Mouse (Mus musculus) forebrain, embryonic 12.5 days (tissue): Measurements from ENCODE around the gene Mef2d. TPM values are rescaled to one million over a fixed set of nuclear protein-coding genes. Genes with fewer than 3 reads are reported as not detected.

Experiments
- ATAC-seq: fragments of 200-750 bp; cut with Nextera tagmentation; 2 replicates; pipeline ENCODE4 v1.8.0; 2017; ENCODE audit warnings: moderate TSS enrichment; ENCODE audit not compliant: low FRiP score
- H3K27ac ChIP-seq: fragments of 300-500 bp; sonication (generic); 2 replicates; pipeline ENCODE4 v1.5.1; 2016; ENCODE audit warnings: mild to moderate bottlenecking
- H3K27me3 ChIP-seq: fragments of 300-500 bp; sonication (generic); 2 replicates; pipeline ENCODE4 v1.6.1; 2016; ENCODE audit warnings: mild to moderate bottlenecking
- H3K36me3 ChIP-seq: fragments of 300-500 bp; sonication (generic); replicated peaks from 2 replicates; pipeline ENCODE4 v1.6.1; 2016; ENCODE audit warnings: mild to moderate bottlenecking
- H3K4me1 ChIP-seq: fragments of 300-500 bp; sonication (generic); 2 replicates; pipeline ENCODE4 v1.6.1; 2016
- H3K4me2 ChIP-seq: fragments of 300-500 bp; sonication (generic); 2 replicates; pipeline ENCODE4 v1.6.1; 2016; ENCODE audit warnings: mild to moderate bottlenecking, moderate library complexity
- H3K4me3 ChIP-seq: fragments of 300-500 bp; sonication (generic); replicated peaks from 2 replicates; pipeline ENCODE4 v1.5.1; 2016; ENCODE audit warnings: mild to moderate bottlenecking
- H3K9ac ChIP-seq: fragments of 300-500 bp; sonication (generic); 2 replicates; pipeline ENCODE4 v1.6.1; 2016; ENCODE audit warnings: mild to moderate bottlenecking
- H3K9me3 ChIP-seq: fragments of 300-500 bp; sonication (generic); 2 replicates; pipeline ENCODE4 v1.6.1; 2016
- WGBS: fragments of 180-500 bp; shearing (Covaris S2); methylation state at CpG from one replicate; pipeline ENCODE4 v1.1.7; 2016; 5-methylcytosine and 5-hydroxymethylcytosine counted together
- polyA plus RNA-seq: library from polyadenylated mRNA; unstranded; fragments of >200 nt; fragmentation: Nextera tagmentation; extraction: Ambion mirVana; gene quantifications from 2 replicates; pipeline ENCODE4 v1.2.1, GENCODE M21; 2016

Gene Mef2d
- polyA plus RNA-seq, 1 experiment from 2014 or later: 17.7 TPM

DNA sequence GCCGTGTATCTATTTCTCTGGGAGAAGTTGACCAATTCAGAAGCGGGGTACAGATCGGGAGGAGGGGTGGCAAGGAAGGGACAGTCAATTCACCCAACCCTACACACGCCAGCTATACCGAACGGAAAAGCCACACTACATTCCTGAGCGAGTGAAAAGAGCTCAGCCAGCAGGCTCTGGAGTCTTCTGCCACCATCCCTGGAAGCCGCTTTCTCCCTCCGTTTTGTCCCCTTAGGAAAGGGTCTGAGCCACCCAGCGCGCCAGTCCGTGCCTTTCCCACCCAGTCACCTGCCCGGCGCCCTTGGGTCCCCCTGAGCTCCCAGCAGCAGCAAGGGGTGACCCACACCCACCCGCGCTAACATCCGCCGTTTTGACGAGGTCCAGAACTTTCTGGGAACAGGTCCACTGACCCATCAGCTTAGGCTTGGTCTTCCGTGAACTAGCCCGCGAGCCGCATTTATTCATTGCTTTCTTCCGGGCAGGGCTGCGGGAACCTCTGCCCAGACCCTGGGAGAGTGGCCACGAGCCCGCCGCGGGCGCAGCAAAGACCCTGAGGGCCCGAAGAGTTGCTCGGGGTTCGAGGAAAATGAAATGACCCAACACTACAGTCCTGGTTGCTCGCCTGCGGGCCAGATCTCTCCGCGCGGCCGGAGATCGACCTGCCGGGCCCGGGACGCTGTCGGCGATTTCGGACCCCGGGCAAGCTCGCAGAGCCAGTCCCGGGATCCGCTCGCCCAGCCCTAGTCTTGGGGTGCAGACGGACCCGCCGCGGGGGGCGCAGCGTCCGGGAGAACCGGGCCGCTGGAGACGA lies 58.2 kb downstream of the Mef2d start:
- Histone ChIP-seq H3K4me2 (peak overlapping the region; percentile 88), H3K9ac (peak overlapping the region; percentile 98), H3K9me3 (no peaks in the 10 kb centered on the region), H3K4me3 (peak overlapping the region; percentile 60), H3K36me3 (no peaks in the 10 kb centered on the region), H3K4me1 (peaks cover 86% of the 10 kb centered on the region), H3K27ac (peak overlapping the region; percentile 99), H3K27me3 (peaks cover 48% of the 10 kb centered on the region)
- 1% methylated on average over 61 of the region's 61 CpGs for WGBS
- no peak for ATAC-seq

DNA sequence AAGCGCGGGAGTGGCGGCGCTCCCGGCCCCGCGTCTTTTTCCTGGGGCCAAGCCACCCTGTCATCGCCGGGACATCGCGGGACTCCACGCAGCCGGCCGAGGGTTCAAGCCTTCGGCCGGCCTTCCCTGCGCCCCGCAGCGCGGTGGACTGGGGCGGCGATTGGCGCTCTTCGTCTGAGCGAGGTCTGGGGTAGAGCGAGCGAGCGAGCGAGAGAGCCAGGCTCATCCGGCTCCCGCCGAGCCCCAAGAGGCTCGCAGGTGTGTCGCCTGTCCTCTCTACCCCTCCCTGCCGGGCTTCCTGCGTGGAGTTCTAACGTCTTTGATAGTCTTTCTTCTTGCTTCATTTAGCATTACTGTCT lies 58.8 kb downstream of the Mef2d start:
- Histone ChIP-seq H3K9ac (peak overlapping the region; percentile 98), H3K36me3 (no peaks in the 10 kb centered on the region), H3K4me3 (peak overlapping the region; percentile 60), H3K9me3 (no peaks in the 10 kb centered on the region), H3K27ac (peak overlapping the region; percentile 99), H3K27me3 (peaks cover 45% of the 10 kb centered on the region), H3K4me1 (peaks cover 88% of the 10 kb centered on the region), H3K4me2 (peak overlapping the region; percentile 88)
- under 1% methylated on average over 36 of the region's 37 CpGs for WGBS
- ATAC-seq: no peak

DNA sequence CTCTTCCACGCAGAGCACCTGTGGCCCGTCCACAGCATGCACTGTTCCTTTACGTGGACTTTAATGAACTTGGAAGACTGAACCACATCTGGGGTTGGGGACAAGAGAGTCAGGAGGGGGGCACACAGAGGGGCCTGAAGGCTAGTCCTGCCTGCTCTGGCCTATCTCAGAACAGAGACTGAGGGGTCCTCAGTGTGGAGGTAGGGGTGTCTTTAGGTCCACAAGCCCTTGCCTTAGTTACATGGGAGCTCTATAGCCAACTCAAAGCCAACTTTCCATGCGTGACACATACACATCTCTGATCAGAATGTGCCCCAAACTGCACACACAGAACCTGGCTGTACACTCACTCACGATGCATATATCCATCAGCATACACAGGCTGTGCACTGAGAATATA lies 59.5 kb downstream of the Mef2d start:
- peak overlapping the region; percentile 88 for H3K4me2 ChIP-seq
- H3K9me3 ChIP-seq: no peaks in the 10 kb centered on the region
- peaks cover 95% of the 10 kb centered on the region for H3K4me1 ChIP-seq
- WGBS: 10% methylated on average over 5 of the region's 5 CpGs
- H3K36me3 ChIP-seq: no peaks in the 10 kb centered on the region
- peak overlapping the region; percentile 98 for H3K9ac ChIP-seq
- ATAC-seq: no peak
- H3K27me3 ChIP-seq: peaks cover 46% of the 10 kb centered on the region
- H3K27ac ChIP-seq: peak overlapping the region; percentile 99
- peak overlapping the region; percentile 60 for H3K4me3 ChIP-seq

DNA sequence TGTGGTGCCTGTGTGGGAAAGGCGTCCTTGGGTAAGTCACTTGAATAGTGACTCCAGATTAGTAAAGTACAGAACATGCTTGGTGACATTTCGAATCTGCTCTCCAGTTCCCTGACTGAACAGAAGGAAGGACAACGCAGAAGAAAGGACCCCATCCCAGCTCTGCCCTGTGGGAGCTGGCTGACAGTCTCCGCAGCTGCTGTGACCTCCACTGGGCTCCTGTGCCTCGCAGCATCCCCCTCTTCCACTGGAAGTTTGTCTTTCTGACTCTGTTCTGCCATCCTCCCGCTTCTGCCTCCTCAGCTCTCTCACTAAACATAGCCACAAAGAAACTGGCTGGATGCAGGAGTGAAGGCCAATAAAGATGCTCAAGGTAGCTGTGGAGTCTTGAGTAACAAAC lies 60.8 kb downstream of the Mef2d start:
- H3K27ac ChIP-seq: peak overlapping the region; percentile 99
- H3K9me3 ChIP-seq: no peaks in the 10 kb centered on the region
- H3K4me1 ChIP-seq: peaks cover 90% of the 10 kb centered on the region
- H3K36me3 ChIP-seq: no peaks in the 10 kb centered on the region
- WGBS: 3% methylated on average over 6 of the region's 6 CpGs
- H3K27me3 ChIP-seq: peaks cover 42% of the 10 kb centered on the region
- H3K4me3 ChIP-seq: peak overlapping the region; percentile 60
- peak overlapping the region; percentile 98 for H3K9ac ChIP-seq
- H3K4me2 ChIP-seq: peak overlapping the region; percentile 88
- ATAC-seq: no peak

DNA sequence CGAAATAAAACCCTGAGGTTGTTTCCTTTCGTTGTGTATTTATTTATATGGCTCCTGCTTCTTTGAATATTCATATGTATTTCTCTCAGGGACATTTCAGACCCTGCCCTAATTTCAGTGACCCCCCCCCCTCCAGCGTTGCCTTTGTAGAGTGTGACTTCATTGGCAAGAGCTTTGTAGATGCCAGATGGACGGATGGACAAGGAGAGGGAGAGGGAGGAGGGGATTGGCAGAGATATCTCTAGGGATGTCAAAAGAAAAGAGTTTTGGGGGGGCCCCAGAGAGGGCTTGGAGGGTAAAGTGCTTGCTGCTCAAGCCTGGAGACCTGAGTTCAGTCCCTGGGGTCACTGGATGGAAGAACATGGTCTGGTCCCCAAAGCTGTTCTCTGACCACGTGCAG lies 61.3 kb downstream of the Mef2d start:
- peak overlapping the region; percentile 28 for H3K4me3 ChIP-seq
- H3K9ac ChIP-seq: peak overlapping the region; percentile 61
- peaks cover 85% of the 10 kb centered on the region for H3K4me1 ChIP-seq
- no peak for ATAC-seq
- peak overlapping the region; percentile 88 for H3K4me2 ChIP-seq
- H3K27me3 ChIP-seq: peaks cover 46% of the 10 kb centered on the region
- no peaks in the 10 kb centered on the region for H3K9me3 ChIP-seq
- no peaks in the 10 kb centered on the region for H3K36me3 ChIP-seq
- WGBS: 7% methylated on average over 5 of the region's 5 CpGs
- H3K27ac ChIP-seq: peak overlapping the region; percentile 99

DNA sequence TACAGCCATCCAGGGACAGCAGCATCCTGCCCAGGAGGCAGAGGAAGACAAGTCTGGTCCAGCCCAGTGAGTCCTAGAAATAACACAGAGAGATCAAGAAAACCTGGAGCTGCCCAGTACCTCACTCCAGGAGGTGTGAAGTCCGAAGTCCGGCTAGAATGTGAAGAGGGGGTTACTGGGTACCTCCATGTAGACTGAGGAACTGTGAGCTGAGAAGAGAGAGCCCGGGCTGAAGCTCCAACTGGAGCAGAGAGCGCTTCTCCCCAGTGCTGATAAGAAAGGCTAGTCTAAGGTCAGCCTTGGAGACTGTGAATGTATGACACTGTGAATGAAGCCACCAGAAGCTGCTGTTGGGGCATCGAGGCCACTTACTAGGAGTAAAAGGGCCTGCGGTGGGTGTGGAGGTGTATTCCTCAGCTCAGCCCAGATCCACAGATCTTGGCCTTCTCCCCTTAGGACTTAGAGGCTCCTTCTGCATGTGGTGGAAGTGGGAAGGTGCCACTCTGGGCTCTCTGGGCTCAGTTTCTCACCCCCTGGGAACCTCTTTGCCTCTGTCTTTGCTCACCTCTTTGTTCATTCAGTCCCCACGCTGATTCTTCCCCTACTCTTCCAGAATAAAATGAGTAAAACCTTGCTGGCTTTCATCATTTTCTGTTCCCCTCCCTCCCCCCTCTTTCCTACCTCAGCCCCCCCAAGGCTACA lies 62.0 kb downstream of the Mef2d start:
- Histone ChIP-seq H3K27me3 (peaks cover 51% of the 10 kb centered on the region), H3K4me2 (peak overlapping the region; percentile 88), H3K4me1 (peaks cover 82% of the 10 kb centered on the region), H3K27ac (peak overlapping the region; percentile 99), H3K36me3 (no peaks in the 10 kb centered on the region), H3K9me3 (no peaks in the 10 kb centered on the region), H3K4me3 (peak overlapping the region; percentile 28), H3K9ac (peak overlapping the region; percentile 61)
- WGBS: 3% methylated on average over 7 of the region's 7 CpGs
- ATAC-seq: no peak

DNA sequence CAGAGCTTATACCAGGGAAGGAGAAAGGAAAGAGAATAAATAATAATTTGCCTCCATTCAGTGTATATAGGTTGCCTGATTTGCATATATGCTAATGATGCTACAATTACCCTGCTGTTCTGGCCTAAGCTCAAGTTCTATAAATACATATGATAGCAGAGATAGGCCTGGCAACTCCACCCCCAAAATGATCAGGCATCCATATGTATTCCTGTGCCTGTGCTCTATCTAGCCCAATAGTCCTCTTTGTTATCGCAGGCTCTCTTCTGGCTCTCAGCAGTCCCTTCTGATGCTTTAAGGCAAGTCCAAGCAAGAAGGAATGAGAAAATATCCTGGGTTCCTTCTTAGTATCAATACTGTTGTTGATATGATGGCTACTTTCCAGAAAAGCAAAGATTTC lies 62.6 kb downstream of the Mef2d start:
- ATAC-seq: peak; percentile 27; the same call in 1 of the 2 replicates
- H3K27ac ChIP-seq: peak overlapping the region; percentile 99
- 9% methylated on average over 1 of the region's 1 CpGs for WGBS
- peak overlapping the region; percentile 99 for H3K9ac ChIP-seq
- H3K4me1 ChIP-seq: peaks cover 82% of the 10 kb centered on the region
- H3K27me3 ChIP-seq: peaks cover 57% of the 10 kb centered on the region
- peak overlapping the region; percentile 88 for H3K4me2 ChIP-seq
- H3K4me3 ChIP-seq: no peak overlapping the region; the same call in 1 of the 2 replicates
- H3K36me3 ChIP-seq: peaks cover 5% of the 10 kb centered on the region; the same call in 1 of the 2 replicates
- H3K9me3 ChIP-seq: no peaks in the 10 kb centered on the region

DNA sequence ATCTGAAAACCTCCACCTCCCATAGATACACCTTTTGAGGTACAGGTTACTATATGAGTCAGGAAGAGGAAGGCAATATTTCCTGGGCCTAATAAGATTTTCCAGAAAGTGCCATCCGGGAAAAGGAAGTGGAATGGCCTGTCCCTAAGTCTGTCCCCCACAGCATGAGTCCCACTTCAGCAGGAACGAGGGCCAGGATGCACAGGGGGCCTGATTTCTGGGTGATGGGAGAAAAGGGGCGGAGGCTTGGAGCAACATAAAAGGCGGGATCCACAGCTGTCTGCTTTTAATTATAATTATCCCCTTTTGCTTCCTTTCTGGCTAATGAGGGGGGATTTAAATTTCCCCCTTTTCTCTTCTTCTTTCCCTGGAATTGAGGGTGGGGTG lies 63.0 kb downstream of the Mef2d start:
- H3K4me1 ChIP-seq: peaks cover 83% of the 10 kb centered on the region
- no peak overlapping the region; the same call in 1 of the 2 replicates for H3K4me3 ChIP-seq
- peaks cover 62% of the 10 kb centered on the region for H3K27me3 ChIP-seq
- H3K36me3 ChIP-seq: peaks cover 9% of the 10 kb centered on the region; the same call in 1 of the 2 replicates
- H3K9ac ChIP-seq: peak overlapping the region; percentile 99; the same call in 1 of the 2 replicates
- peak; percentile 43 for ATAC-seq
- peak overlapping the region; percentile 88 for H3K4me2 ChIP-seq
- no peaks in the 10 kb centered on the region for H3K9me3 ChIP-seq
- WGBS: 2% methylated on average over 4 of the region's 4 CpGs
- peak overlapping the region; percentile 99 for H3K27ac ChIP-seq

DNA sequence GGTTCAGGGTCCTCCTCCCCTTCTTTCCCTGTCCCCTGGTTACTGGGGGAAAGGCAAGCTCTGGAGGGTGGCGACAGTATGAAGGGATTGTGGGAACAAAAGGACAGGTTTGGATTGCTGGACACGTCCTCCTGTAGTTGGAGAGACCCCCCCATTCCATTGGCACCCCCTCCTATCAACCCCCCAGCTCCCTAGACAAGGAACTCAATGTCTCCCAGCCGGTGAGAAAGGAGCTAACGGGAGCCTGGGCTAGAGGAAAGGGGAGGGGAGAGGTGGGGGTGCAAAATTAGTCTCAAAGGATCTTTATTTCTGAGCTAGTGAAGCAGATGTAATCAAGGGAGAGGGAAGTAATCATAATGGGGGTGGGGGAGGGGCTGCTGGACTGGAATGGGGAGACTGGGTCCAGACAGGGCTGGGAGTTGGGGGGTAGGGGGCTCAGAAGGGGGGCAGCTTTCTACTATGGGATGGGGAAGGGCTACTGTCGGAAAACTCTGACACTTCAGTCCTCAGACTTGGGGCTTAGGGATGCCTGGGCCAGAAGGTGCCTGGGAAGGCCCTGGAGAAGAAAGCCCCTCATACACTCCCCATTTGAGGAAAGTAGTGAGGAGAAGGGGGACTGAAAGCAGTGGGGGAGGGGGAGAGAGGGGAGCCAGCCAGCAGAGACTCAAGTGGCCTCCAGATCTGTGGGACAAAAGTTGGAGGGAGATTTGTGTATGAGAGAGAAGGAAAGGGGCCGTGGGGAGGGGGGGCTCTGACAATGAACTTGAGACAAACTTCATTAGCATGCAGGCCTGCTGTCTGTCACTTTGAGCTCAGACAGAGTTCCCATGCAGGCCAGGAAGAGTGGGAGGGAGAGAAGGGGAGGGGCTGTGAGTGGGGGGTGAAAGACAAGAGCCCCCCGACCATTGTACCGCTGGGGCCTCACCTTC lies 63.7 kb downstream of the Mef2d start:
- Histone ChIP-seq H3K9ac (peak overlapping the region; percentile 99), H3K4me2 (peak overlapping the region; percentile 88), H3K27me3 (peaks cover 67% of the 10 kb centered on the region), H3K36me3 (peaks cover 13% of the 10 kb centered on the region), H3K4me1 (peaks cover 83% of the 10 kb centered on the region), H3K4me3 (peak overlapping the region; percentile 71), H3K9me3 (no peaks in the 10 kb centered on the region), H3K27ac (peak overlapping the region; percentile 99)
- WGBS: under 1% methylated on average over 8 of the region's 8 CpGs
- peak; percentile 77 for ATAC-seq

DNA sequence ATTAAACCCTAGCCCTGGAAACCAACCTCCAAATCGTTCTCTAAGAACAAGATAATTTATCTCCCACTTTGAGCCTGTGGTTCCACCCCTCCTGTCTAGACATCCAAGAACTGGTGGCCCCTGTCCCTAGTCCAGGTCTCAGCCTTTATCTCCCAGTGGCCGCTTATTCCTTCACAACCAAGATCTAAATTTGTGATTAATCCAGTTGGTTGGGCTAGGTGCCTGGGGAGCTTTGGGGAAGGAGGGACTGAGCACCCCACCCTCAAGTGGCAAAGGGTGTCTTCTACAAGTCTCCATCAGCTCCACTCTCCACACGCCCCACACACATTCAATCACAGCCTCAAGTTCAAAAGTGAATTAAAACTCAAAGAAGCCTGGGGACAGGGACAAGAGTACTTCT lies 64.3 kb downstream of the Mef2d start:
- H3K36me3 ChIP-seq: peaks cover 17% of the 10 kb centered on the region
- peak overlapping the region; percentile 99 for H3K27ac ChIP-seq
- H3K9ac ChIP-seq: peak overlapping the region; percentile 99
- no peak; the same call in 1 of the 2 replicates for ATAC-seq
- no peaks in the 10 kb centered on the region for H3K9me3 ChIP-seq
- peaks cover 82% of the 10 kb centered on the region for H3K4me1 ChIP-seq
- H3K4me3 ChIP-seq: peak overlapping the region; percentile 71
- peaks cover 69% of the 10 kb centered on the region for H3K27me3 ChIP-seq
- 1% methylated on average over 3 of the region's 3 CpGs for WGBS
- peak overlapping the region; percentile 88 for H3K4me2 ChIP-seq

DNA sequence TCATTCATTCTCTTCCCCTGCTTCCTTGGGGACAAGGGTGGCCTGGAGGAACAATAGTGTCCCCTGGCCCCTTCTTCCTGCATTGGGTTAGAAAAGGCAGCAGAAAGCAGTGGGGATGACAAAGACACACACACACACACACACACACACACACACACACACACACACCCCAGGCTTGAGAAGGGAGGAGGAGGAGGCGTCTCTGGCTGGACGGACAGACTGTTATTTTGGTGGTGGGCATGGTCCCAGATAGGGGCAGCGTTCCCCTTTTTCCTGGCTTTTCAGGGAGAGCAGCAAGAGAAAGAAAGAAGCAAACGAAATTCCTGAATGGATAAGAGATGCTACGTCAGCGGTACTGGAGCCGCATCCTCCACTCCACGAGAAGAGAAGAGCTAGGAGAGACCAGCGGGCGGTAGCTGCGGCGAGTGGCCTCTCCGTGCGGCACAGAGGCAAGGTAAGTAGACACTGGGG lies 64.8 kb downstream of the Mef2d start:
- peak overlapping the region; percentile 99 for H3K27ac ChIP-seq
- WGBS: under 1% methylated on average over 14 of the region's 14 CpGs
- peak overlapping the region; percentile 99 for H3K9ac ChIP-seq
- peaks cover 82% of the 10 kb centered on the region for H3K4me1 ChIP-seq
- H3K4me2 ChIP-seq: peak overlapping the region; percentile 88
- no peaks in the 10 kb centered on the region for H3K9me3 ChIP-seq
- peak overlapping the region; percentile 71 for H3K4me3 ChIP-seq
- ATAC-seq: peak; percentile 18; the same call in 1 of the 2 replicates
- H3K36me3 ChIP-seq: peaks cover 22% of the 10 kb centered on the region
- H3K27me3 ChIP-seq: peaks cover 69% of the 10 kb centered on the region
